ENCODE assay signal across 12 mouse cellular contexts in the genomic region with DNA sequence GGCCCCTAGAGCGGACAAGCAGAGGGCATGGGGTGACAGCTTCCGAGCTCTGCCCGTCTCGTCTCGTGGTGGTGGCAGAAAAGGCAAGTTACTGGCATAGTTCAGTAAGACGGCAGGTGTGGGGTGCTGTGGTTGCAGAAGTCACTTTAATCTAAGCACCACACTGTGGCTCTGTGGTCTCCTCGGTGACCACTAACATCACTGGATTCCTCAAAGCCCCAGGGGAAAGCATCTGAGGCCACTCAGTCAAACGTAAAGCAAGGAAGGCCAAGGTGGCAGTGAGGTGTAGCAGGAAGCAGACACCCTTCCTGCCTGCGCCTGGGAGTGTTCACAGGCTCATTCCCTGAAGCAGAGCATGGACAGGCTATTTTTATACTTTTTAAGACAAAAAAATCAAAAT. TPM values are rescaled to one million over a fixed set of nuclear protein-coding genes. Genes with fewer than 3 reads are reported as not detected.
DNase-seq lines count a peak whose midpoint lies in the region; ATAC-seq and TF ChIP-seq lines count a peak whose summit lies in the region.
"Had no signal": no experiment of that assay in that cellular context is flagged by ENCODE, and none has a peak within 500 bp of the region (broad histone marks: within the 10 kb centered on the region; RNA-seq: fewer than 3 reads in every experiment).

No protein-coding gene starts in this region.

- TF ChIP-seq CTCF in cerebellum, adult 2 months (IDR thresholded peaks at IDR 0.05; ENCODE audit: borderline replicate concordance, insufficient read depth, low read depth, low read length), result no peak

- no peaks in the 10 kb centered on the region for H3K27me3 ChIP-seq in liver, embryonic 15.5 days
- no peaks in the 10 kb centered on the region for H3K27me3 ChIP-seq in cerebellum, adult 2 months (ENCODE audit: control insufficient read depth, insufficient read depth, low read length)
- H3K27me3 ChIP-seq in forebrain, embryonic 11.5 days (ENCODE audit: control insufficient read depth, insufficient read depth, low read length), result no peaks in the 10 kb centered on the region
- H3K27me3 ChIP-seq: forebrain, embryonic 12.5 days; hindbrain, embryonic 15.5 days; neural tube, embryonic 12.5 days had no signal

- no peak overlapping the region for H3K9ac ChIP-seq in liver, embryonic 15.5 days
- H3K9ac ChIP-seq in forebrain, embryonic 11.5 days (ENCODE audit: low read length), result no peak overlapping the region
- H3K9ac ChIP-seq: forebrain, embryonic 12.5 days; hindbrain, embryonic 15.5 days; neural tube, embryonic 12.5 days had no signal

- peak overlapping the region; percentile 31; the same call in 1 of the 2 replicates for H3K27ac ChIP-seq in brown adipose tissue, adult 24 weeks (replicated peaks; ENCODE audit: low read depth, low read length)
- peak overlapping the region; percentile 66; the same call in 1 of the 2 replicates for H3K27ac ChIP-seq in liver, embryonic 15.5 days (replicated peaks)
- H3K27ac ChIP-seq in cerebellum, adult 2 months (ENCODE audit: insufficient read depth, low read length), result no peak overlapping the region
- no peak overlapping the region for H3K27ac ChIP-seq in forebrain, embryonic 11.5 days (ENCODE audit: low read depth, low read length)
- H3K27ac ChIP-seq: forebrain, embryonic 12.5 days; hindbrain, embryonic 15.5 days; neural tube, embryonic 12.5 days had no signal

- 39% methylated on average over 9 of the region's 9 CpGs for WGBS in liver, embryonic 15.5 days (ENCODE audit: insufficient replicate concordance)
- 76% methylated on average over 9 of the region's 9 CpGs for WGBS in cerebellum, adult 2 months
- 72% methylated on average over 9 of the region's 9 CpGs for WGBS in forebrain, embryonic 11.5 days

- H3K36me3 ChIP-seq in liver, embryonic 15.5 days (replicated peaks), result peaks cover 9% of the 10 kb centered on the region; the same call in 1 of the 2 replicates
- H3K36me3 ChIP-seq in forebrain, embryonic 11.5 days (ENCODE audit: control insufficient read depth, insufficient read depth, low read length), result no peaks in the 10 kb centered on the region
- H3K36me3 ChIP-seq: forebrain, embryonic 12.5 days; hindbrain, embryonic 15.5 days; neural tube, embryonic 12.5 days had no signal

- H3K4me1 ChIP-seq in brown adipose tissue, adult 24 weeks (ENCODE audit: control insufficient read depth, insufficient read depth, insufficient read length, low read length), result peaks cover 16% of the 10 kb centered on the region
- peaks cover 69% of the 10 kb centered on the region for H3K4me1 ChIP-seq in liver, embryonic 15.5 days (replicated peaks)
- H3K4me1 ChIP-seq in cerebellum, adult 2 months (ENCODE audit: control insufficient read depth, insufficient read depth, low read length), result no peaks in the 10 kb centered on the region
- peaks cover 2% of the 10 kb centered on the region; the same call in 1 of the 2 replicates for H3K4me1 ChIP-seq in forebrain, embryonic 11.5 days (replicated peaks; ENCODE audit: control insufficient read depth, insufficient read depth, low read length)

- no peak overlapping the region for H3K4me2 ChIP-seq in liver, embryonic 15.5 days
- H3K4me2 ChIP-seq in forebrain, embryonic 11.5 days (ENCODE audit: low read depth, low read length, severe bottlenecking), result no peak overlapping the region
- H3K4me2 ChIP-seq: forebrain, embryonic 12.5 days; hindbrain, embryonic 15.5 days; neural tube, embryonic 12.5 days had no signal

- peak; percentile 28 for DNase-seq in lung, postnatal 36 days
- no peak for DNase-seq in lung, postnatal 10 days
- peak; percentile 62 for DNase-seq in thymus, postnatal 14 days
- DNase-seq in cerebellum, adult 2 months, result no peak
- DNase-seq in forebrain, embryonic 11.5 days (ENCODE audit: low spot score), result no peak
- DNase-seq: lung, postnatal 14 days had no signal

- ATAC-seq in liver, embryonic 15.5 days (ENCODE audit: insufficient read depth), result no peak
- ATAC-seq in activated CD4-positive, CD25-positive, alpha-beta regulatory T cell, adult 4 months, result no peak
- ATAC-seq in forebrain, embryonic 11.5 days (replicated peaks; ENCODE audit: low FRiP score), result no peak

- no peak for TF ChIP-seq POLR2A in cerebellum, adult 2 months (IDR thresholded peaks at IDR 0.05; ENCODE audit: borderline replicate concordance, insufficient read depth, low read length)

- H3K9me3 ChIP-seq in liver, embryonic 15.5 days (replicated peaks), result no peaks in the 10 kb centered on the region
- H3K9me3 ChIP-seq in forebrain, embryonic 11.5 days (ENCODE audit: control insufficient read depth, low read length), result no peaks in the 10 kb centered on the region
- H3K9me3 ChIP-seq: forebrain, embryonic 12.5 days; hindbrain, embryonic 15.5 days had no signal

- H3K4me3 ChIP-seq in brown adipose tissue, adult 24 weeks (ENCODE audit: insufficient read depth, low read depth, low read length), result no peak overlapping the region
- no peak overlapping the region for H3K4me3 ChIP-seq in liver, embryonic 15.5 days (replicated peaks)
- H3K4me3 ChIP-seq in cerebellum, adult 2 months (replicated peaks; ENCODE audit: insufficient read depth, low read depth, low read length), result no peak overlapping the region
- H3K4me3 ChIP-seq in forebrain, embryonic 11.5 days (ENCODE audit: low read depth, low read length), result no peak overlapping the region
- H3K4me3 ChIP-seq: forebrain, embryonic 12.5 days; hindbrain, embryonic 15.5 days; neural tube, embryonic 12.5 days had no signal

RNA-seq across cellular contexts. Expression of gene She, which starts 38.4 kb away (rescaled TPM):
- polyA plus RNA-seq in brown adipose tissue, adult 24 weeks (2012; ENCODE audit: insufficient read depth, insufficient read length, missing spikeins), result 2.4 and 4.0 TPM in 2 replicates
- 0.93 and 1.2 TPM in 2 replicates for polyA plus RNA-seq in liver, embryonic 15.5 days (2015; fragmentation: Nextera tagmentation; extraction: Ambion mirVana)
- 1.7 and 1.9 TPM in 2 replicates for polyA plus RNA-seq in cerebellum, adult 2 months (2012; rRNA removed)
- polyA plus RNA-seq in activated CD4-positive, CD25-positive, alpha-beta regulatory T cell, adult 4 months (2017; shearing (Covaris generic)), result 10 to 100 TPM in 1 of 2 experiments, 1 to 10 TPM in 1; 8.7 to 10.2 TPM
- polyA plus RNA-seq in forebrain, embryonic 11.5 days (2014; fragmentation: Nextera tagmentation; extraction: Ambion mirVana), result 2.0 and 2.4 TPM in 2 replicates

RNA-seq across cellular contexts. Expression of gene Il6ra, which starts 43.4 kb away (rescaled TPM):
- 3.6 and 5.4 TPM in 2 replicates for polyA plus RNA-seq in brown adipose tissue, adult 24 weeks (2012; ENCODE audit: insufficient read depth, insufficient read length, missing spikeins)
- polyA plus RNA-seq in liver, embryonic 15.5 days (2015; fragmentation: Nextera tagmentation; extraction: Ambion mirVana), result 5.3 and 6.3 TPM in 2 replicates
- polyA plus RNA-seq in cerebellum, adult 2 months (2012; rRNA removed), result 1.1 and 1.3 TPM in 2 replicates
- 10 to 100 TPM; 20.6 to 29.5 TPM for polyA plus RNA-seq in activated CD4-positive, CD25-positive, alpha-beta regulatory T cell, adult 4 months (2017; shearing (Covaris generic))
- polyA plus RNA-seq in forebrain, embryonic 11.5 days (2014; fragmentation: Nextera tagmentation; extraction: Ambion mirVana), result 0.15 and 0.27 TPM in 2 replicates

Comparison
In these comparisons a context has a peak if more than half of its experiments do, and no peak if none do; other contexts are left out.
1. DNase-seq: peak in lung, postnatal 36 days (single experiment) and thymus, postnatal 14 days (single experiment); none in lung, postnatal 10 days (single experiment), cerebellum, adult 2 months (0 of 2) and forebrain, embryonic 11.5 days (single experiment).
2. H3K27ac ChIP-seq: peak in brown adipose tissue, adult 24 weeks (single experiment) and liver, embryonic 15.5 days (single experiment); none in cerebellum, adult 2 months (single experiment) and forebrain, embryonic 11.5 days (single experiment).